Mouse (Mus musculus) liver, embryonic 11.5 days (tissue): ENCODE measurements around the gene Nudt9. TPM values are rescaled to one million over a fixed set of nuclear protein-coding genes. Genes with fewer than 3 reads are reported as not detected.

Source experiments
- ATAC-seq: fragments of 200-750 bp; cut with Nextera tagmentation; replicated peaks from 2 replicates; pipeline ENCODE4 v1.8.0; 2017; ENCODE audit warnings: moderate number of reproducible peaks, mild to moderate bottlenecking, moderate TSS enrichment, moderate library complexity; ENCODE audit not compliant: low FRiP score
- DNase-seq: peaks from one replicate; pipeline ENCODE4 v3.0.0-alpha.2; 2017; ENCODE audit warnings: low spot score
- H3K27ac ChIP-seq: fragments of 300-500 bp; sonication (generic); 2 replicates; pipeline ENCODE4 v1.5.1; 2014; ENCODE audit warnings: mild to moderate bottlenecking, low read depth, low read length, control low read depth
- H3K27me3 ChIP-seq: fragments of 300-500 bp; sonication (generic); replicated peaks from 2 replicates; pipeline ENCODE4 v1.6.1; 2014; ENCODE audit warnings: low read length, mixed read lengths; ENCODE audit not compliant: control insufficient read depth, insufficient read depth
- H3K36me3 ChIP-seq: fragments of 300-500 bp; sonication (generic); 2 replicates; pipeline ENCODE4 v1.6.1; 2014; ENCODE audit warnings: mild to moderate bottlenecking, low read length, moderate library complexity, mixed read lengths; ENCODE audit not compliant: control insufficient read depth, insufficient read depth
- H3K4me1 ChIP-seq: fragments of 300-500 bp; sonication (generic); replicated peaks from 2 replicates; pipeline ENCODE4 v1.6.1; 2014; ENCODE audit warnings: low read length, mixed read lengths; ENCODE audit not compliant: control insufficient read depth, insufficient read depth
- H3K4me2 ChIP-seq: fragments of 300-500 bp; sonication (generic); 2 replicates; pipeline ENCODE4 v1.6.1; 2014; ENCODE audit warnings: mild to moderate bottlenecking, control low read depth, moderate library complexity
- H3K4me3 ChIP-seq: fragments of 300-500 bp; sonication (generic); 2 replicates; pipeline ENCODE4 v1.5.1; 2014; ENCODE audit warnings: low read depth, low read length, control low read depth
- H3K9ac ChIP-seq: fragments of 300-500 bp; sonication (generic); 2 replicates; pipeline ENCODE4 v1.6.1; 2014; ENCODE audit warnings: low read depth, low read length, control low read depth
- H3K9me3 ChIP-seq: fragments of 300-500 bp; sonication (generic); 2 replicates; pipeline ENCODE4 v1.6.1; 2016; ENCODE audit warnings: low read length, inconsistent platforms, mixed read lengths; ENCODE audit not compliant: control insufficient read depth
- WGBS: fragments of 180-500 bp; shearing (Covaris S2); extraction: QIAGEN DNeasy Blood & Tissue Kit; methylation state at CpG from one replicate; pipeline ENCODE4 v1.1.7; 2014; 5-methylcytosine and 5-hydroxymethylcytosine counted together
- polyA plus RNA-seq: library from polyadenylated mRNA; unstranded; fragments of >200 nt; fragmentation: Nextera tagmentation; extraction: Ambion mirVana; gene quantifications from 2 replicates; pipeline ENCODE4 v1.2.1, GENCODE M21; 2014

The Nudt9 gene
- polyA plus RNA-seq, 1 experiment from 2014 or later, result 103 TPM

- no peak overlapping the region for H3K27ac ChIP-seq
- 66% methylated on average over 4 of the region's 4 CpGs for WGBS
- no peak for ATAC-seq
- no peaks in the 10 kb centered on the region for H3K9me3 ChIP-seq
- no peak for DNase-seq
- H3K4me2 ChIP-seq, result no peak overlapping the region
- no peak overlapping the region for H3K9ac ChIP-seq
- H3K36me3 ChIP-seq, result no peaks in the 10 kb centered on the region
- H3K27me3 ChIP-seq, result no peaks in the 10 kb centered on the region
- H3K4me3 ChIP-seq, result no peak overlapping the region
- H3K4me1 ChIP-seq, result no peaks in the 10 kb centered on the region
Observed at GRCm38 (mm10) chr5:104103171-104103570, 57.1 kb downstream of the Nudt9 start.

DNA sequence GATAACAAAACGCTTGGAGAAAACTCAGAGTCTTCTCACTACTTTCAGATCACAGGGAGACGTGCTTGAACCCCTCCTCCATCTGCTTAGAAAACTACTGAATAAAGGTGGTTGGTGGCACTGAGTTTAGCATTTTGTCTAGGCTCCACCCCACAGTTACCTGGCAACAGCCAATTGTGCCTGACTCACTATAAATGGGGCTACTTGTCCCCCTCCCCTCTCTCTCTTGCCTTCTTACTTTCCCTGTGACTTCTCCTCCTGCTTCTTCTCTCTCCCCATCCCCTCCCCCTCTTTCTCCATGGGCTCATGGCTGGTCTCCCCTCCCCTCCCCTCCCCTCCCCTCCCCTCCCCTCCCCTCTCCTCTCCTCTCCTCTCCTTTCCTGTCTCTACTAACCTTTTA is 58.0 kb downstream of the Nudt9 start:
- Histone ChIP-seq H3K36me3 (no peaks in the 10 kb centered on the region), H3K4me1 (no peaks in the 10 kb centered on the region), H3K4me3 (no peak overlapping the region), H3K9ac (no peak overlapping the region), H3K27ac (no peak overlapping the region), H3K27me3 (no peaks in the 10 kb centered on the region), H3K9me3 (no peaks in the 10 kb centered on the region), H3K4me2 (no peak overlapping the region)
- ATAC-seq (no peak), DNase-seq (no peak)
- 54% methylated on average over 2 of the region's 2 CpGs for WGBS

GRCm38 (mm10) chr5:104108127-104108875 is 62.2 kb downstream of the Nudt9 start:
- ATAC-seq (peak; percentile 16; the same call in 1 of the 2 replicates), DNase-seq (no peak)
- H3K27ac ChIP-seq, result no peak overlapping the region
- H3K9ac ChIP-seq, result no peak overlapping the region
- H3K4me3 ChIP-seq, result no peak overlapping the region
- no peaks in the 10 kb centered on the region for H3K36me3 ChIP-seq
- H3K4me1 ChIP-seq, result no peaks in the 10 kb centered on the region
- no peaks in the 10 kb centered on the region for H3K9me3 ChIP-seq
- WGBS, result 57% methylated on average over 11 of the region's 11 CpGs
- H3K27me3 ChIP-seq, result no peaks in the 10 kb centered on the region
- H3K4me2 ChIP-seq, result no peak overlapping the region; the same call in 1 of the 2 replicates

GRCm38 (mm10) chr5:104108879-104109369 is 62.8 kb downstream of the Nudt9 start:
- Histone ChIP-seq H3K4me2 (peak overlapping the region; percentile 30), H3K27ac (no peak overlapping the region), H3K27me3 (no peaks in the 10 kb centered on the region), H3K4me3 (no peak overlapping the region), H3K9me3 (no peaks in the 10 kb centered on the region), H3K4me1 (no peaks in the 10 kb centered on the region), H3K9ac (no peak overlapping the region), H3K36me3 (no peaks in the 10 kb centered on the region)
- WGBS, result 30% methylated on average over 18 of the region's 18 CpGs
- ATAC-seq (no peak), DNase-seq (no peak)

DNA sequence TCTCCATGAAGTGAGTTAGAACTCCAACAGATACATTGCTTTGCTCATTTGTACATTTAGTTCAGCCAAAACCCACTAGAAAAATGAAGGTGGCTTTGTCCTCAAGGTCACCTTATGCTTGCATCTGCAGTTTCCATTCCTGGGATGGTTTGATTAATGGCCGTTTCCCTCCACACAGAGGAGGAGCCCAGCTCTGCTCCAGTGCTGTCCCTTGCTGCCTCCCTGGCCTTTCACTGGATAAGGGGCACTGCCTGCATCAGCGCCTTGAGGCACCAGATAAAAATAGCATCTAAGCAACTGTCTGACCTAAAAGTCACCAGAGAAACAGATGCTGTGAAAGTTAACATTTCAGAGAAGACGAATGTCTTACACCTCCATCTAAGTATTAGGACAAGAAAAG is 63.4 kb downstream of the Nudt9 start:
- H3K27me3 ChIP-seq, result no peaks in the 10 kb centered on the region
- H3K9ac ChIP-seq, result no peak overlapping the region
- ATAC-seq (no peak), DNase-seq (no peak)
- H3K4me2 ChIP-seq, result no peak overlapping the region; the same call in 1 of the 2 replicates
- H3K9me3 ChIP-seq, result no peaks in the 10 kb centered on the region
- no peaks in the 10 kb centered on the region for H3K4me1 ChIP-seq
- no peak overlapping the region for H3K27ac ChIP-seq
- WGBS, result 30% methylated on average over 3 of the region's 3 CpGs
- H3K4me3 ChIP-seq, result no peak overlapping the region
- no peaks in the 10 kb centered on the region for H3K36me3 ChIP-seq

DNA sequence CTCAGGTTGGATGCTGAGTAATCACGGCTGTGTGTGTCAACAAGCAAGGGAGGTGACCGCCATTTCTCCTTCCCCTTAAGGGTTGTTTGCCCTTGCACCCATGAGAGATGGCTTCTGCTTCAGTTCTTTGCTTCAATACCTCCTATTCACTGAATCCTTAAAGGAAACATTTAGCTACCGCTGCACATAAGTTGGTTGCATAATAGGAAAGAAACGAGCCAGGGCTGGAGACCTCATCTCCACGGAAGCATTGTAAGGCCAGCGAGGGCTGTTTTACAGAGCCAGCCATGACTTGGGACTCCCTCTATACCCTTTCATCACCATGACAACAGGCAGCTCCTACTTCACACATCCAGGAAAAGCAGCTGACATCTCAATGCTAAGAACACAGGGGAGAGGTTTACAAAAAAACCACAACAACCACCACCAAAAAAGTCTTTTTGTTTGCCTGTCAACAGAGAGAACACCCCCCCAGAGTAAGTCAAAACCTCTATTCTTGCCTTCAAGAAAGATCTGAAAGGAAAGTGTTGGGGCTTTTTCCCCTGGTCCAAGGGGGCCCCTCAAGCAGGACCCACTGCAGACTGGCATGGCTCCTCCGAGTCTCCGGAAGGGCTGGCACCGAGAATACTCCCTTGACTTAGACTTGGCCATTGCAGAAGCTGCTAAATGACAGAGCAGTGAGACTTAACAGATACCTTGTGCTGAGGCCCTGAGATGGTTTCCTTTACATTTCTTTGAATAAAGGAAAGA is 64.2 kb downstream of the Nudt9 start:
- Histone ChIP-seq H3K9ac (no peak overlapping the region), H3K4me3 (no peak overlapping the region), H3K36me3 (no peaks in the 10 kb centered on the region), H3K9me3 (no peaks in the 10 kb centered on the region), H3K4me2 (no peak overlapping the region), H3K27me3 (no peaks in the 10 kb centered on the region), H3K27ac (no peak overlapping the region), H3K4me1 (no peaks in the 10 kb centered on the region)
- 47% methylated on average over 9 of the region's 9 CpGs for WGBS
- ATAC-seq (no peak), DNase-seq (no peak)

- ATAC-seq (no peak), DNase-seq (no peak)
- H3K36me3 ChIP-seq, result no peaks in the 10 kb centered on the region
- no peaks in the 10 kb centered on the region for H3K27me3 ChIP-seq
- 19% methylated on average over 9 of the region's 9 CpGs for WGBS
- H3K9ac ChIP-seq, result no peak overlapping the region
- H3K9me3 ChIP-seq, result no peaks in the 10 kb centered on the region
- H3K27ac ChIP-seq, result no peak overlapping the region
- H3K4me1 ChIP-seq, result no peaks in the 10 kb centered on the region
- H3K4me2 ChIP-seq, result no peak overlapping the region
- no peak overlapping the region for H3K4me3 ChIP-seq
Observed at GRCm38 (mm10) chr5:104112016-104112415, 65.9 kb downstream of the Nudt9 start.

DNA sequence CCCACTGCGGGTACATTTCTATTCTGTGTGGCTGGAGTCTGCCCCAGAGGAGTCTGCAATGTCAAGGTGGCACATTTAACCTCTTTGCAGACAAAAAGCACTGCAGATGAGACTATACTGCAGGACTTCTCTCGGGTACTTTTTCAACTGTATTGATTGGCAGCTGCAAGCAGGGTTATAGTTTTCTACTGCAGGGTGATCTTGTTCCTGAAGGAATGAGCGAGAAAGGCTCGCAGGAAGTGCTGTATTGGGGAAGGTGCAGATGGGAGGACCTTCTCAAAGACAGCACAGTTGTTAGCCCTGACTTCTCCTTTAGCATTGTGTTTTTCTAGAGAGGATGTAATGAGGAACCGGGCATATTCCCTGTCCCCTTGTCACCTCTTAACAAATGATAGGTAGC is 66.4 kb downstream of the Nudt9 start:
- Histone ChIP-seq H3K9me3 (no peaks in the 10 kb centered on the region), H3K4me1 (no peaks in the 10 kb centered on the region), H3K4me3 (no peak overlapping the region), H3K4me2 (no peak overlapping the region), H3K36me3 (no peaks in the 10 kb centered on the region), H3K27me3 (no peaks in the 10 kb centered on the region), H3K27ac (no peak overlapping the region), H3K9ac (no peak overlapping the region)
- no peak for DNase-seq
- WGBS, result 21% methylated on average over 5 of the region's 5 CpGs
- ATAC-seq, result no peak
